Mouse (Mus musculus) T-helper 17 cell (primary cell): ENCODE measurements around the gene Thrb.

Experiments used
- in situ Hi-C, 2 experiments: fragments of 300-600 bp; cut with MboI, MseI; formaldehyde crosslinking; loops; 1 replicate in 1 of 2; 2 replicates in 1 of 2; pipeline ENCODE4 v1.15.1; 2025; ENCODE audit warnings: high pct_unique_total_duplicates in 2 of 2

Thrb gene

GRCm38 (mm10) chr14:17659686-17660328 is at the start of gene Thrb:
Gene Thrb, plus strand, starts transcription at chr14:17660261.
- in situ Hi-C loops: loop anchor here (5.0 to 10.0 kb wide), 5 partner anchors 253 to 1227 kb away; no protein-coding TSS in a partner anchor

DNA sequence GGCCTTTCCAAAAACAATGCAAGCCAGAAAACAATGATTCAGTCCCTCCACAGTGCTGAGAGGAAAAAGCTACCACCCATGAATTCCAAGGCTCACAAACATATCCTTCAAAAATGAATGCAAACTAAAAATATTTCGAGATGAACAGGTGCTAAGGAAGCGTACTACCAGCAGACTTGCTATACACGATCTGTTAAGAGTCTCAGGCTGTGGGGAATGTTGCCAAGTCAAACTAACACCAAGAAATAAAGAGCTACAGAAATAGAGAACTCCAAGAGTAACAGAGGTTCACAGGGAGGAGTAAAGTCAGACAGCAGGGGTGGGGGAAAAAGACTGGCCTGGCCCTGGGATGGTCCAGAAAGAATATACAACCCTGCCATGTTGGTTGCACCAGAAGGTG is 38.4 kb upstream of the Thrb start:
- in situ Hi-C loops: no loop called here

DNA sequence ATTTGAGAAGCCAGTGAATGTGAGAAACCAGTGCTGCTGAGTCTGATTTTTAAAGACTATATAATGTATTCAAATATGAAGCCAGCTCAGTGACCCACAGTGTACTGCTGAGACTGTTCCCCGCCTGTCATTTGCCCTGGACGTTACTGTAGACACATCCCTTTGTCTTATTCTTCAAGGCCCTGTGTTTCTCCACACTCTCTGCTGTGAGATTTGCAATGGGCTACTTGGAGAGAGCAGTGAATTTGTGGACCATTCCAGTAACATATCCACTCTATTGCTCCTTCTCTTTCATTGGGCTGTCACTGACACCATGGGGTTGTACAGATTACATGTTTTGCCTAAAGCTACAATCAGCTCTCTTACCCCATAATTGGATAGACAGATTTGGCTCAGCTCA is 36.1 kb upstream of the Thrb start:
- in situ Hi-C loops: no loop called here

DNA sequence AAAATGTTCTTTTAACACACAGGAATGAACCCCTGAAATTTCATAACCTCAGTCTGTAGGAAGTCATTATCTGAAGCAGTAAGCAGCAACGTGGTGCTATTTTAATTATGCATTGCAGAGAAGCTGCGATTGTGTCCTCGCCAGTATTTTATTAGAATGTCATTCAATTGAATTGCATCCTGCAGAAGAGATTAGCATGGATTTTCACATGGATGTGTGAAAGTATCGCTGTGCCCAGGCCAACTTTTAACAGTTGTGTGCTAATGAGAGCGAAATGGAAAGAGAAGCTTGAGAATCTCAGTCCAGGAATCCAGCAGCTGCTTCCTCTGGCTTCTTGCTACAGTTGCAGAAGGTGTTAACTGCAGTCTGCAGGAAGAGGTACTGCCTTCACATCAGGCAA is 30.8 kb upstream of the Thrb start:
- in situ Hi-C loops: loop anchor here in 1 of 2 experiments (25.0 kb wide), 1 partner anchor 533 kb away; no protein-coding TSS in a partner anchor

DNA sequence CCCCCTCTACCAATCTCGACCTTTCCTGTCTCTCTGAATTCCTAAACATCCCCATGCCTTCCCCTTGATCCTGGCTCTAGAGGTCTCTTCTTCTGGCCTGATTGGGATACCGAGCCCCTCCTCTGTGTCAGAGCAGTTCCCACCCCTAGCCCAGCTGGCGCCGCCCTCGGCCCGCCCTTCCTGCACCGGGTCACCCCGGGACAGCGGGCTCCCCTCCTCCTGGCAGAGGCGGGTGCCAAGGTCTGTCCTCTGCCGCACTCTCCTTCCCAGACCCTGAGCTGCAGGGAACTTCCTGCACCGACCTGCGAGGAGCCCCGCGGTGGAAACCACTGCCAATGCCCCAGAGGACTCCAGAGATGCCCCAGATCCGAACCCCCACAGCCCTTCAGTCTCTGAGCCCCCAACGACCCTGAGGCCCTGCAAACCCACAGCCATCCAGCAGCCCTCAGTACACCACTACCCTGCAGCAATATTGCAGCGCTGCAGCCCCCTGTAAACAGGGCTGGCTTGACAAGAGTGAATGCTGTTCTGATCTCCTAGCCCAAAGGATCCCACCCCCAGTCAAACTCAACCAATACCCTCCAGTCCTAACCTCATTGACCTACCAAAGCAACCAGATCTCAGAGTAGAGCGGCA is 27.1 kb upstream of the Thrb start:
- in situ Hi-C loops: loop anchor here in 1 of 2 experiments (25.0 kb wide), 1 partner anchor 529 kb away; no protein-coding TSS in a partner anchor

DNA sequence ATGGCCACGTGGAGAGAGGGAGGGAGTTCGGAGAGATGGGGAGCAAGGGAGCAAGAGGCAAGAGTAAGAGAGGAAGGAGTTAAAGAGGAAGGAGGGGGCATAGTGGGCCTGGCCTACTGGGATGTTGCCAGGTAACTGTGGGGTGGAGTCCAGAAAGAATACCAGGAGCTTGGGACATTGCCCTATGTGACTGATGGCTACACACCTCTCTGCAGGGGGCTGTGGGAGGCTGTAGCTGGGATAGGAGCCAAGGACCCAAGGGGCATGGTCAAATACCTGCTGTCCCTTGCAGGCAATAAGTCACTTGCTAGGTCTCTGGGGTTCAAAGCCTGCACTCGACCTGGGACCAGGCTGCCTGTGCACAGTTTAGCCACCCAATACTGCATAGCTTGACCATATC is 23.1 kb upstream of the Thrb start:
- in situ Hi-C loops: loop anchor here in 1 of 2 experiments (25.0 kb wide), 1 partner anchor 525 kb away; no protein-coding TSS in a partner anchor

GRCm38 (mm10) chr14:17641770-17642169 is 18.3 kb upstream of the Thrb start:
- in situ Hi-C loops: loop anchor here in 1 of 2 experiments (25.0 kb wide), 1 partner anchor 521 kb away; no protein-coding TSS in a partner anchor

DNA sequence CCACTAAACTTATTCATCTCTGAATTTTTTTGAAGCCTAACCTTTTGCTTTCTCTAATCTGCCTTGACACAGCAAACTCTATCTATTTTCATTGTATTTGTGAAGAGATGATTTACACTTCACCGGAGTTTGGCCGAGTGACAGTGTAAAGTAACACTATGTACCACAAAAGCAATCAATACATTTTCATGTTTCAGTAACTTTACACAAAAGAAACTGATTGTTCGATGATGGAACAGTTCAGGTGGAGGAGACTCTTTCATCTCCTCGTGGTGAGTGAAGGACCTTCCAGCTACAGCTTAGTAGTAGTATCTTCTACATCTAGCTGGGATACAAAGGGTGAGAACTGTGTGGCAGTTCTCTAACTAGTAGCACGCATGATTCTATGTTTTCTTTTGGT is 5.0 kb upstream of the Thrb start:
- in situ Hi-C loops: loop anchor here in 1 of 2 experiments (5.0 kb wide), 2 partner anchors 248 to 507 kb away; no protein-coding TSS in a partner anchor

DNA sequence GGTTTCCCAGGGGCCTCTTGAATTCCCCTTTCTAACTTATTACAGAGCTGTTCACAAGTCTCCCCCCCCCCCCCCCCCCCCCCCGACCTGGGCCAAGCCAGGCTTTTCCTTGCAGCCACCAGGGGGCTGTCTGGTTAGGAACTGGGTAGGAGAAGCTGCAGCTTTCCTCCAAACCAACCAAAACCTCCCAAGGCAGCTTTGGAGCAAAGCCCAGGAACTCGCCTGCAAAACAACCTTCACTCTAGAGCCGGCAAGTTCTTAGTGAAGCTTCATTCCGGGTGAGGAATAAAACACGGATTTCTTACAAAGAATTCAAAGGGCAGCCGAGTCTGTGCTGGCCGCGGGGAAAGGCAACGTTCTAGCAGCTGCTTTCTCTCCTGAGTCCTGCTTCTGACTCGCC is 1.0 kb upstream of the Thrb start:
- in situ Hi-C loops: loop anchor here in 1 of 2 experiments (5.0 kb wide), 2 partner anchors 252 to 503 kb away; no protein-coding TSS in a partner anchor

DNA sequence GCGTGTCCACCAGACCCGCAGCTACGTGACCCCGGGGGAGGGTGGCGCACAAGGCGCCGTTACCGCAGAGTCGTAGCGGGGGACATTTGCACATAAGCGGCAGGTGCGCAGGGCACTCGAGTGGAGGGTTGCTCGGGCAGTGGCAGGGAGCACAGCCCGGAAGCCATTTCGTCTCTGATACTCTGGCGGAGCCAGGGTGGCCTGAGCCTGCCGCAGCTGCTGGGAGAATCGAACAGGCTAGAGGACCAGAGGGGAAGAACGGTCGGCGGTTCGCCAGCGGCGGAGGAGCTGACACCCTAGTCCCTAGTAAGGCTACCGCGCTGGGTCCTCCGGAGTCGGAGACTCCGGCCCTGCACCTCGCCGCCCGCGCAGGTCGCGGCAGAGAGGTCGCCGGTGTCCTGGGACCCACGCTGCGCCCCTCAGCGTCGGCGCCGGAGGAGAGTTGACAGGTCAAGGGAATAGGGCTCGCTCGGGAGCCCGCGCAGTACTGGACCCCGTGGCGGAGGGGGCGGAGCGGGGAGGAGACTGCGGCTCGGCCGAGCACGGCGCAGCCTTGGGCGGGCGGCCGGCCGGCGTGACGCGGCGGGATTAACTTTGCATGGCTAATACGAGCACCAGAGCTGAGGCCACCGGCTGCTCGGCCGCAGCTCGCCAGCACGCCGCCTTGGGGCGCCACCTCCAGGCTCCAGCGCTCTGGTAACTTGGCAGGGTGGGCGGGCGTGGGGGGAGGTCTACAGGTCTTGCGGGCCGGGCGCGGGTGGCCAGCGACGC is 453 bp downstream of the Thrb start:
- in situ Hi-C loops: loop anchor here (5.0 to 10.0 kb wide), 3 partner anchors 256 to 1227 kb away; no protein-coding TSS in a partner anchor

GRCm38 (mm10) chr14:17661100-17661521 is 1.1 kb downstream of the Thrb start:
- in situ Hi-C loops: loop anchor here (5.0 to 10.0 kb wide), 3 partner anchors 256 to 1226 kb away; no protein-coding TSS in a partner anchor

DNA sequence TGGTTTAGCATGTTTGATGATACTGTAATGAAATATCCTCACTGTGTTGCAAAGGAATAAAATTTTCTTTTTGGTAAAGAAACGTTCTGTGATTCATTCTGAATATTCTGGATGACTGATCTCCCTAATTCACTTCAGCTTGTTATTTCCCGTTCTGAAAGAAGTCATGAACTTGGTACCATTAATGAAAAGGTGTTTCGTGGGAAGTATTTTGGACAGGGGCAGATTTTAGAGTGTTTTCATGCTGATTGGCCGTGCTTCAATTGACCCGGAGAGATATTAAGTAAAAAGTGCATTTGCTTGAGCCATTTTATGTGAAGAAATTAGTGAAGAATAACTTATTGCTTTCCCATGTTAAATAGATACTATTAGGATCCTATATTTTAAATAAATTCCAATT is 2.0 kb downstream of the Thrb start:
- in situ Hi-C loops: loop anchor here (5.0 to 10.0 kb wide), 3 partner anchors 257 to 1225 kb away; no protein-coding TSS in a partner anchor

GRCm38 (mm10) chr14:17674335-17674734 is 14.3 kb downstream of the Thrb start:
- in situ Hi-C loops: no loop called here

- in situ Hi-C loops: no loop called here
Observed at GRCm38 (mm10) chr14:17675214-17675613, 15.2 kb downstream of the Thrb start.

- in situ Hi-C loops: no loop called here
Observed at GRCm38 (mm10) chr14:17681479-17681878, 21.4 kb downstream of the Thrb start.

DNA sequence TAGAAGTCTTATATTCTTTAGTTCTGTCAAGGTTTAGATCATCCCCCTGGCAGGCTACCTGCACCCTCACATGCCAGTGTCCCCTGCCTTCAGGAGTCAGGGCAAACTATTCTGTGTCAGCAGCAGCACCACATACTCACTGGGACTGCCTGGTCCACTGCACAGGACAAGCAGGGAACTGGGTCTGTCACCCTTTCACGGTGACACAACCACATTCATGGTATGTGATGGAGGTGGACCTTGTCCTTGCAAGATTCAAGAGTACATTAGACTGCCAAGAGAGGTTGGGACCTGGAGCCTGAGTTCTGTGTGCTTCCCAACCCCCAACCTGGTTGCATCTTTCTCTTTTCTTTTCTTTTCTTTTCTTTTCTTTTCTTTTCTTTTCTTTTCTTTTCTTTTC is 24.8 kb downstream of the Thrb start:
- in situ Hi-C loops: no loop called here

- in situ Hi-C loops: no loop called here
Observed at GRCm38 (mm10) chr14:17685491-17685890, 25.4 kb downstream of the Thrb start.

DNA sequence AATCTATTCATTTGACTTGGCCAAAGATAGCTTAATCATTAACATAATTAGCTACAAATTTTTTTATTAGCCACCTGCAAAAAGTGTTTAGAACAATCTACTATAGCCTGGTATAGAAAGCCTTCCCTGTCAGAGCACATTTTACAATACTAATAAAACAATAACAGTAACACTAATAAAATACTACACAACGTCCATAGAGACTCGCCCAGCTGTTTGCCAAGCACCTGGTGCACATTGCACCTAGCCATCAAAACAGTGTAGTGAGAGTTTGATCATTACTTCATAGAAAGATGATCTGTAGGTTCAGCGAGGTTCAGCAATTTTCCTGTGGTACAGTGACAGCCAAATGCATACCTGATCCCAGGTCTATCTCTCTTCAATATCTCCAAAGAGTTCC is 26.9 kb downstream of the Thrb start:
- in situ Hi-C loops: no loop called here

GRCm38 (mm10) chr14:17691246-17691645 is 31.2 kb downstream of the Thrb start:
- in situ Hi-C loops: no loop called here

DNA sequence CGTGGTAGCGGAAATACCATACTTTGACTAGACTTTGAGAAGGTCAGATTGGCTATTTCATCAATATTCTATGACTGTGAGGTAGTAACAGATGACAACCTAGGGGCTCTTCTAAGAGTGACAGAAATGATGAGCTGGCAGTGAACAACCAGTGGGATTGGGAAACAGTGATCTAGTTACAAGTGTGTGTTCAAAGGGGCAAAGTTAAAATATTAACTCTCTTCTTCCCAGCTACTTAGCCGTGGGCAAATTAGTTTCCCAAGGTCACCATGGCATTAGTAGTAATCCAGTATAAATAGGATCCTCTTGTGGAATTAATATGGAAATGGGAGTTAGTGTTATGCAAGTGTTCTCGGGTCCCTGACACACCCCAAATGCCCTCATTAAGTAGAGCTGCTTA is 35.5 kb downstream of the Thrb start:
- in situ Hi-C loops: no loop called here

GRCm38 (mm10) chr14:17697920-17698632 is 38.0 kb downstream of the Thrb start:
- in situ Hi-C loops: no loop called here
